ENCODE assay signal across 8 mouse cellular contexts in genomic region chr5:121837441-121838340, GRCm38 (mm10). TPM values are rescaled to one million over a fixed set of nuclear protein-coding genes. Genes with fewer than 3 reads are reported as not detected.
DNase-seq lines count a peak whose midpoint lies in the region; ATAC-seq and TF ChIP-seq lines count a peak whose summit lies in the region.

Gene Sh2b3, minus strand, starts transcription at chr5:121837646.

- DNase-seq in cerebellum, adult 11-12 months = peak; percentile 81
- DNase-seq in cerebellum, adult 9-10 months = no peak
- no peak for DNase-seq in adrenal gland, adult 8-10 months
- peak; percentile 51 for DNase-seq in gastrocnemius, postnatal 10 days
- DNase-seq in limb, embryonic 14.5 days (ENCODE audit: low spot score) = no peak
- no peak for DNase-seq in c-Kit-positive CD71-positive TER-119-positive erythroid progenitor cells, embryonic 14.5 days (ENCODE audit: low spot score)

- H3K9me3 ChIP-seq in hindbrain, embryonic 16.5 days (ENCODE audit: control insufficient read depth, low read length) = no peaks in the 10 kb centered on the region
- no peaks in the 10 kb centered on the region for H3K9me3 ChIP-seq in limb, embryonic 14.5 days (ENCODE audit: control insufficient read depth, low read length)
- H3K9me3 ChIP-seq in midbrain, embryonic 15.5 days = no peaks in the 10 kb centered on the region

- ATAC-seq in hindbrain, embryonic 16.5 days = no peak; the same call in 1 of the 2 replicates
- ATAC-seq in limb, embryonic 14.5 days (ENCODE audit: low FRiP score, low read depth) = no peak
- peak; percentile 37 for ATAC-seq in midbrain, embryonic 15.5 days (replicated peaks)

- peak within 1 kb of the TSS; percentile 94 for H3K4me2 ChIP-seq in hindbrain, embryonic 16.5 days (ENCODE audit: low read length)
- peak within 1 kb of the TSS; percentile 94 for H3K4me2 ChIP-seq in limb, embryonic 14.5 days (replicated peaks; ENCODE audit: low read depth, low read length, severe bottlenecking)
- H3K4me2 ChIP-seq in midbrain, embryonic 15.5 days = peak within 1 kb of the TSS; percentile 91

- under 1% methylated on average over 35 of the region's 35 CpGs for WGBS in hindbrain, embryonic 16.5 days
- under 1% methylated on average over 34 of the region's 35 CpGs for WGBS in limb, embryonic 14.5 days
- WGBS in midbrain, embryonic 15.5 days = 1% methylated on average over 35 of the region's 35 CpGs

- peaks cover 15% of the 10 kb centered on the region for H3K27me3 ChIP-seq in hindbrain, embryonic 16.5 days (replicated peaks; ENCODE audit: control insufficient read depth, insufficient read depth, low read length)
- H3K27me3 ChIP-seq in limb, embryonic 14.5 days (ENCODE audit: control insufficient read depth, insufficient read depth, low read length) = peaks cover 7% of the 10 kb centered on the region; the same call in 1 of the 2 replicates
- peaks cover 53% of the 10 kb centered on the region for H3K27me3 ChIP-seq in midbrain, embryonic 15.5 days (replicated peaks)

- H3K4me3 ChIP-seq in hindbrain, embryonic 16.5 days (ENCODE audit: low read length) = peak within 1 kb of the TSS; percentile 83
- H3K4me3 ChIP-seq in limb, embryonic 14.5 days (replicated peaks; ENCODE audit: low read length) = peak within 1 kb of the TSS; percentile 82
- H3K4me3 ChIP-seq in midbrain, embryonic 15.5 days = peak within 1 kb of the TSS; percentile 55

- H3K36me3 ChIP-seq in hindbrain, embryonic 16.5 days (ENCODE audit: control insufficient read depth, insufficient read depth, low read length) = no peaks in the 10 kb centered on the region
- H3K36me3 ChIP-seq in limb, embryonic 14.5 days (ENCODE audit: control insufficient read depth, insufficient read depth, low read length) = no peaks in the 10 kb centered on the region
- H3K36me3 ChIP-seq in midbrain, embryonic 15.5 days (replicated peaks) = no peaks in the 10 kb centered on the region

- H3K27ac ChIP-seq in hindbrain, embryonic 16.5 days (ENCODE audit: low read depth, low read length) = peak within 1 kb of the TSS; percentile 55; the same call in 1 of the 2 replicates
- peak within 1 kb of the TSS; percentile 43 for H3K27ac ChIP-seq in limb, embryonic 14.5 days (replicated peaks; ENCODE audit: low read depth, low read length)
- H3K27ac ChIP-seq in midbrain, embryonic 15.5 days = peak within 1 kb of the TSS; percentile 37

- no peak for TF ChIP-seq POLR2A in limb, embryonic 14.5 days (IDR thresholded peaks at IDR 0.05; ENCODE audit: borderline replicate concordance, extremely low read depth, insufficient read depth, insufficient read length)

- H3K9ac ChIP-seq in hindbrain, embryonic 16.5 days (ENCODE audit: low read depth, low read length) = peak within 1 kb of the TSS; percentile 84
- H3K9ac ChIP-seq in limb, embryonic 14.5 days (ENCODE audit: low read depth, low read length, severe bottlenecking) = peak within 1 kb of the TSS; percentile 69
- H3K9ac ChIP-seq in midbrain, embryonic 15.5 days = peak within 1 kb of the TSS; percentile 61

- peaks cover 27% of the 10 kb centered on the region for H3K4me1 ChIP-seq in hindbrain, embryonic 16.5 days (ENCODE audit: control insufficient read depth, insufficient read depth, low read depth, low read length)
- H3K4me1 ChIP-seq in limb, embryonic 14.5 days (ENCODE audit: control insufficient read depth, insufficient read depth, low read length) = peaks cover 46% of the 10 kb centered on the region
- H3K4me1 ChIP-seq in midbrain, embryonic 15.5 days = peaks cover 50% of the 10 kb centered on the region

RNA-seq across cellular contexts. Expression of gene Sh2b3, which starts in this region (rescaled TPM):
- 10 to 100 TPM; 34.5 to 37.3 (median 36.0) TPM for total RNA-seq in adrenal gland, adult 8-10 months (2022)
- total RNA-seq in gastrocnemius, postnatal 10 days (2021) = 10 to 100 TPM; 18.3 to 22.5 TPM
- polyA plus RNA-seq in hindbrain, embryonic 16.5 days (2015; fragmentation: Nextera tagmentation; extraction: Ambion mirVana) = 5.2 and 6.9 TPM in 2 replicates
- 24.1 and 34.9 TPM in 2 replicates for polyA plus RNA-seq in limb, embryonic 14.5 days (2012; rRNA removed)
- 18.5 and 19.7 TPM in 2 replicates for polyA plus RNA-seq in limb, embryonic 14.5 days (2014; fragmentation: Nextera tagmentation; extraction: Ambion mirVana)
- 7.7 and 8.2 TPM in 2 replicates for polyA plus RNA-seq in midbrain, embryonic 15.5 days (2015; fragmentation: Nextera tagmentation; extraction: Ambion mirVana)

Comparison
In these comparisons a context has a peak if more than half of its experiments do, and no peak if none do; other contexts are left out.
1. DNase-seq: peak in cerebellum, adult 11-12 months (single experiment) and gastrocnemius, postnatal 10 days (single experiment); none in cerebellum, adult 9-10 months (single experiment), adrenal gland, adult 8-10 months (single experiment), limb, embryonic 14.5 days (single experiment) and c-Kit-positive CD71-positive TER-119-positive erythroid progenitor cells, embryonic 14.5 days (single experiment).
2. Peak in every context shown above with its lines, with median percentiles within 50 percentile points of each other: H3K27ac ChIP-seq, H3K4me2 ChIP-seq, H3K4me3 ChIP-seq and H3K9ac ChIP-seq.